Mouse (Mus musculus) kidney, adult 2 months (tissue): Measurements from ENCODE around the gene Kalrn.

Experiments
- CTCF ChIP-seq: fragments of 200-500 bp; conservative IDR thresholded peaks from 2 replicates; pipeline ENCODE4 v1.5.1; 2011; ENCODE audit warnings: low read depth, mild to moderate bottlenecking, control low read depth, low read length, moderate library complexity, mixed read lengths; ENCODE audit not compliant: insufficient read depth, insufficient read length
- POLR2A ChIP-seq: fragments of 200-500 bp; IDR thresholded peaks from one replicate; pipeline ENCODE4 v1.6.1; 2011; ENCODE audit warnings: low read depth, low read length, control low read depth

- TF ChIP-seq CTCF, result no peak
- TF ChIP-seq POLR2A, result no peak
These were observed 633.7 kb downstream of the Kalrn start for GRCm38 (mm10) chr16:33939636-33940035.
